Mouse (Mus musculus): Measurements from ENCODE around the gene Gatd1. TPM values are rescaled to one million over a fixed set of nuclear protein-coding genes. Genes with fewer than 3 reads are reported as not detected.
A peak's percentile ranks its signal among the peaks of the same experiment; 100 is the strongest.

The Gatd1 gene
- total and polyA plus RNA-seq, 3 experiments = 21.6 to 35.9 TPM; not detected in 1

DNA sequence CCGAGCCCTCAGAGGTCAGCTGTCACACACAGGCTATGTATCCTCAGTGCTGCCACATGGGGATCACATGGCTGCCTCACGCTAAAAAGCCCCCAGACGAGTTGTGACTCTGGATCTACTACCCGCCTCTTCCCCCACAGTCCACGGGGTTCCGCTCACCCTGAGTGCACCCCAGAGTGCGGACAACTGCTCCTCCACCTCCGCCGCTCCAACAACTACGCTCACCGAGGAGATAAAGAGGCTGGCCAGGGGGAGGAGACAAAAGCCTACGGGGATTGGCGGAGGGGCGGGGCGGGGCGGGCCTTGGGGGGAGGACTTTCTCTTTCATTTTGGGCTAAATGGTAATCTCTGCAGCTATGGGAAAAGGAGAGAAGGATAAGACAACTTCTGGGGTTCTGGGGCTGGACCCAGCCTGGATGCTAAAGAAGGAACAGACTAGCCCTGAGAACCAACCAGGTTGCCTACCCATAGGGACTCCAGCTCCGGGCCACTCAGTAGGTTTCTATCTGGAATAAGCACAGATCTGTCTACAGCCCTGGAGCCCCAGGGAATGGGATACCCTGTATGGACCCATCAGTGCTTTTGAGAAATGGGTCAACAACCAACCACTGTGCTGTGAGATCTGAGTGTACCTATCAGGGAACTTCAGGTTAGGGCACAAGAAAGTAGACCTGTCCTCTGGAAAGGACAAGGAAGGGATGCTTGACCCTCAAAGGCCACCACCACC is 21.4 kb upstream of the Gatd1 start:
- peaks cover 28% of the 10 kb centered on the region for H3K79me2 ChIP-seq (ENCODE audit: control insufficient read depth, insufficient read depth, low read length, poor library complexity)
- peak overlapping the region; percentile 70 for H3K9ac ChIP-seq (ENCODE audit: control insufficient read depth, low read depth, low read length, poor library complexity, severe bottlenecking)
- H3K27ac ChIP-seq (ENCODE audit: control insufficient read depth, low read depth, low read length) = peak overlapping the region; percentile 52
- H3K9me3 ChIP-seq (replicated peaks; ENCODE audit: insufficient read depth, low read length) = no peaks in the 10 kb centered on the region
- no peaks in the 10 kb centered on the region for H3K27me3 ChIP-seq (ENCODE audit: control insufficient read depth in 1 of 2, insufficient read depth in 2 of 2, low read length in 2 of 2)
- peak; percentile 86 for DNase-seq (ENCODE audit: low read depth, low spot score)
- H3K4me3 ChIP-seq (ENCODE audit: control insufficient read depth in 1 of 2, insufficient read depth in 1 of 2, low read depth in 2 of 2, low read length in 2 of 2) = peak overlapping the region; percentile 51 to 66
- H3K36me3 ChIP-seq (ENCODE audit: control insufficient read depth in 1 of 2, insufficient read depth in 2 of 2, low read length in 2 of 2) = peaks cover 0 to 20% of the 10 kb centered on the region in 2 experiments; a peak in 2 of 4 replicates
- H3K4me1 ChIP-seq (ENCODE audit: control insufficient read depth in 1 of 2, insufficient read depth in 2 of 2, low read length in 2 of 2) = peaks cover 4 to 22% of the 10 kb centered on the region in 2 experiments; a peak in 3 of 4 replicates
- TF ChIP-seq USF2 (IDR thresholded peaks at IDR 0.05; ENCODE audit: borderline replicate concordance in 1 of 2, insufficient read depth in 1 of 2, low read depth in 1 of 2, low read length in 2 of 2) (no peak), POLR2A (IDR thresholded peaks at IDR 0.05; ENCODE audit: control insufficient read depth in 1 of 2, insufficient read depth in 1 of 2, low read depth in 1 of 2, low read length in 2 of 2, poor library complexity in 1 of 2) (peak; percentile 53 to 78; a peak in 2 of 4 replicates), TBP (IDR thresholded peaks at IDR 0.05; ENCODE audit: low read depth, low read length) (peak; percentile 14; the same call in 1 of the 2 replicates), GATA1 (IDR thresholded peaks at IDR 0.05; ENCODE audit: low read depth, low read length) (no peak), CHD2 (IDR thresholded peaks at IDR 0.05; ENCODE audit: low read length) (no peak), EP300 (IDR thresholded peaks at IDR 0.05; ENCODE audit: low read depth in 1 of 2, low read length in 2 of 2) (0 out of 4 replicates have a peak, but pooled peaks of 1 of the 2 experiments have one; percentile 8), HCFC1 (IDR thresholded peaks at IDR 0.05; ENCODE audit: low read depth, low read length) (peak; percentile 48; the same call in 1 of the 2 replicates), USF1 (IDR thresholded peaks at IDR 0.05; ENCODE audit: low read depth, low read length) (peak; percentile 38; the same call in 1 of the 2 replicates), ZMIZ1 (IDR thresholded peaks at IDR 0.05; ENCODE audit: low read depth, low read length) (0 out of 2 replicates have a peak, but pooled peaks have one; percentile 57), NELFE (IDR thresholded peaks at IDR 0.05; ENCODE audit: low read depth, low read length) (peak; percentile 61), SIN3A (IDR thresholded peaks at IDR 0.05; ENCODE audit: low read length) (peak; percentile 75), MAX (IDR thresholded peaks at IDR 0.05; ENCODE audit: low read length) (peak; percentile 39; the same call in 1 of the 2 replicates), TCF12 (IDR thresholded peaks at IDR 0.05; ENCODE audit: low read depth, low read length) (0 out of 2 replicates have a peak, but pooled peaks have one; percentile 38), MXI1 (IDR thresholded peaks at IDR 0.05; ENCODE audit: low read depth, low read length) (peak; percentile 76)

DNA sequence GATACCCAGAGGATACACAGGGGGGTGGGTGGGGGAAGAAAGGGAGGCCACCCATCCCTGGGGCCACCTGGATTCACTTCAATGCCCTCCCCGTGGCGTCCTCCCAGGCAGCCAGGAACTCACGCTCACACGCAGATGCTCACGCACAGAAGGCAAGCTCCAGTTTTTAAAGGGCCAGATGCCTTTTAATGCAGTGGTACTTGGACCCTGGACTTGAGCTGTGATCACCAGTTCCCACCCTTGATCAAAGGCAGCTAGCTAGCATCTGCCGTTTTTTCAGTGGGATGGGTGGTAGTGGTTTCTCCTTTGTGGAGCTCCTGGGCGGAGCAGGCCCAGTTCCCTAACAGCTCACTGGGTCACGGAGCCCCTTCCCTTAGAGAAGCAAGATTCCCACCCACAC is 20.5 kb upstream of the Gatd1 start:
- no peak overlapping the region for H3K27ac ChIP-seq (ENCODE audit: control insufficient read depth, low read depth, low read length)
- H3K4me3 ChIP-seq (ENCODE audit: control insufficient read depth in 1 of 2, insufficient read depth in 1 of 2, low read depth in 2 of 2, low read length in 2 of 2) = peak overlapping the region; percentile 51 to 66; a peak in 3 of 4 replicates
- H3K9me3 ChIP-seq (replicated peaks; ENCODE audit: insufficient read depth, low read length) = no peaks in the 10 kb centered on the region
- DNase-seq (ENCODE audit: low read depth, low spot score) = no peak
- H3K36me3 ChIP-seq (ENCODE audit: control insufficient read depth in 1 of 2, insufficient read depth in 2 of 2, low read length in 2 of 2) = peaks cover 0 to 20% of the 10 kb centered on the region in 2 experiments; a peak in 2 of 4 replicates
- peaks cover 28% of the 10 kb centered on the region for H3K79me2 ChIP-seq (ENCODE audit: control insufficient read depth, insufficient read depth, low read length, poor library complexity)
- no peaks in the 10 kb centered on the region for H3K27me3 ChIP-seq (ENCODE audit: control insufficient read depth in 1 of 2, insufficient read depth in 2 of 2, low read length in 2 of 2)
- peaks cover 4 to 22% of the 10 kb centered on the region in 2 experiments; a peak in 3 of 4 replicates for H3K4me1 ChIP-seq (ENCODE audit: control insufficient read depth in 1 of 2, insufficient read depth in 2 of 2, low read length in 2 of 2)
- TF ChIP-seq MYB (IDR thresholded peaks at IDR 0.05; ENCODE audit: low read depth, low read length) (no peak), CTCF (IDR thresholded peaks at IDR 0.05 in 2 of 3, conservative IDR thresholded peaks at IDR 0.05 in 1 of 3; ENCODE audit: control insufficient read depth in 1 of 3, insufficient read depth in 1 of 3, low read depth in 2 of 3, low read length in 3 of 3, poor library complexity in 1 of 3, severe bottlenecking in 1 of 3) (no peak), SMC3 (IDR thresholded peaks at IDR 0.05; ENCODE audit: low read depth, low read length) (no peak)
- peak overlapping the region; percentile 70 for H3K9ac ChIP-seq (ENCODE audit: control insufficient read depth, low read depth, low read length, poor library complexity, severe bottlenecking)
